Mouse (Mus musculus) ES-Bruce4 (cell line): ENCODE data around the gene Acot7.

ENCODE experiments used
- CTCF ChIP-seq: IDR thresholded peaks from one replicate; pipeline ENCODE4 v1.8.1; 2011; ENCODE audit warnings: low read depth, low read length
- POLR2A ChIP-seq: IDR thresholded peaks from one replicate; pipeline ENCODE4 v1.8.1; 2011; ENCODE audit warnings: low read length; ENCODE audit not compliant: insufficient read depth

DNA sequence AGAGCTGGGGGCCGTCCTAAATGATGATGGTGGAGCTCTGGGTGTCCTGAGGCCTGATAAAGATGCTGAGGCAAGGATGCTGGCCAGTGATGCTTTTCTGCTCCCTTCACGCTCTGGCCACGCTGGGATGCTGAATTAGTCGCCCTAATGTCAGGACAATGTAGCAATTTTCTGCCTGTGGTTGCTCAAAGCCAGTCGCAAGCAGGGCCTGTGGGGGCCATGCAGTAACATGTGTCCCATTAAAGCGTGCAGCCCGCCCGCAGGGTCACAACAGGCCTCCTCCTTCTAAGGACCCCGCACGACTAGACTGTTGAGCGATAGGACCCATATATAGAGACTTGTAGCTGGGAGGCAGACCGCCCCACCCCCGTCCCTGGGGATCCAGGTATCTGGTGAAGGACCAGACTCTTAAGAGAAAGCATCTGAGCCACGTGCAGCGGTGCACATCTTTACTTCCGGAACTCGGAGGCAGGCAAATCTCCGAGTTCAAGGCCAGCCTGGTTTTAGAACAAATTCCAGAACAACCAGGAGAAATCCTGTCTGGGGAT lies 110.5 kb downstream of the Acot7 start:
- TF ChIP-seq CTCF (no peak), POLR2A (no peak)
